Mouse (Mus musculus): Measurements from ENCODE around the gene Txlng. TPM values are rescaled to one million over a fixed set of nuclear protein-coding genes. Genes with fewer than 3 reads are reported as not detected.

Gene Txlng
- total and polyA plus RNA-seq, 2 experiments from 2014 or later, result 10.9 to 18.7 TPM

DNA sequence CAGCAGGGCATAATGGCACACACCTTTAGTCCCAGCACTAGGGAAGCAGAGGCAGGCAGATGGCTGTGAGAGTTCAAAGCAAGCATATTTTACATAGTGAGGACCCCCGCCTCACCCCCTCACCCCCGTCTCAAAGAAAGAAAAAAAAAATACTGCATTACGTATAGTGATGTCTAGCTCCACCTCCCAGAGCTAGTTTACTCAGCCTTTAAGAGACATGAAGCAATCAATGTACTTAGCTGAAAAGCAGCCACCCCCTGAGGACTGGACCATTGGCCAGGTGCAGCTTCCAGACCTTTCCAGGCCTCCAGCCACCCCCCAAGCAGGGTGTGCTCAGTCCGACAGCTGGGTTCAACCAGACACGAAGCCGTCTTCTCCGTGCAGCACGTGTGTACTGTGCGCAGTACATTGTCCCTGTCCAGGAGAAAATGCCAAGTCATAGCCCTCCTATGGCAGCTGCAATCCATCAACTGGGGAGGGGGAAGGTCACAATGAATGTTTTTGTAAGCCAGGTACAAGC is 93.1 kb downstream of the Txlng start:
- 45% methylated on average over 9 of the region's 9 CpGs for WGBS
- H3K27ac ChIP-seq (ENCODE audit: low read depth, low read length), result peak overlapping the region; percentile 85
- H3K36me3 ChIP-seq (ENCODE audit: insufficient read depth), result no peaks in the 10 kb centered on the region
- H3K4me3 ChIP-seq (ENCODE audit: low read depth, low read length), result peak overlapping the region; percentile 37
- TF ChIP-seq CTCF (IDR thresholded peaks at IDR 0.05; ENCODE audit: low read depth), result no peak
- H3K4me2 ChIP-seq (ENCODE audit: low read depth), result peak overlapping the region; percentile 46
- H3K27me3 ChIP-seq (ENCODE audit: insufficient read depth, low read length), result no peaks in the 10 kb centered on the region
- no peaks in the 10 kb centered on the region for H3K4me1 ChIP-seq (ENCODE audit: insufficient read depth)
- DNase-seq (peak; percentile 34), ATAC-seq (peak; percentile 65)
- no peaks in the 10 kb centered on the region for H3K9me3 ChIP-seq (ENCODE audit: low read length)
- peak overlapping the region; percentile 45 for H3K9ac ChIP-seq

GRCm38 (mm10) chrX:162734997-162735929 is 94.0 kb downstream of the Txlng start:
- ATAC-seq, result peak; percentile 94
- peak overlapping the region; percentile 37 for H3K4me3 ChIP-seq (ENCODE audit: low read depth, low read length)

DNA sequence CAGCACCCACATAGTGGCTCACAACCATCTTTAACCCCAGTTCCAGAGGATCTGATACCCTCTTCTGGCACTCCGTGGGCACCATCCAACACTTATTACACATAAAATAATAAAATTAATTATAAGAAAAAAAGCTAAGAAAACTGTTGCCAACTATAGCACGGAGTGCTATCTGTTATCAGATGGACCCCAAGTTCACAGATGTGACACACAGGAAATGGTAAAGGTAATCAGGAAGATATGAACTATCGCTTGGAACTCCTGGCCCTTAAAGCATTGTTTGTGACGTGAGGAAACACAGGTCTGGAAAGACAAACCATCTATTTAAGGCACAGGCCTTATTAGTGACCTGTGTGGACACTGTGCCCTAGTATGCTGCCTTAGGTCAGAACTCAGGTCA is 99.2 kb downstream of the Txlng start:
- no peaks in the 10 kb centered on the region for H3K4me1 ChIP-seq (ENCODE audit: insufficient read depth)
- DNase-seq (no peak), ATAC-seq (no peak)
- H3K4me2 ChIP-seq (ENCODE audit: low read depth), result no peak overlapping the region
- no peaks in the 10 kb centered on the region for H3K27me3 ChIP-seq (ENCODE audit: insufficient read depth, low read length)
- no peaks in the 10 kb centered on the region for H3K36me3 ChIP-seq (ENCODE audit: insufficient read depth)
- whole genome bisulfite sequencing, result 87% methylated on average over 4 of the region's 4 CpGs
- H3K9ac ChIP-seq, result no peak overlapping the region
- TF ChIP-seq CTCF (IDR thresholded peaks at IDR 0.05; ENCODE audit: low read depth), result no peak
- no peaks in the 10 kb centered on the region for H3K9me3 ChIP-seq (ENCODE audit: low read length)
- no peak overlapping the region for H3K27ac ChIP-seq (ENCODE audit: low read depth, low read length)
- H3K4me3 ChIP-seq (ENCODE audit: low read depth, low read length), result no peak overlapping the region

More at GRCm38 (mm10) chrX:162734997-162735929, 94.0 kb downstream of the Txlng start:
- H3K4me1 ChIP-seq (ENCODE audit: insufficient read depth), result no peaks in the 10 kb centered on the region
- H3K4me2 ChIP-seq (ENCODE audit: low read depth), result peak overlapping the region; percentile 46
- no peaks in the 10 kb centered on the region for H3K36me3 ChIP-seq (ENCODE audit: insufficient read depth)
- H3K9me3 ChIP-seq (ENCODE audit: low read length), result no peaks in the 10 kb centered on the region
- TF ChIP-seq CTCF (IDR thresholded peaks at IDR 0.05; ENCODE audit: low read depth), result peak; percentile 67
- H3K27ac ChIP-seq (ENCODE audit: low read depth, low read length), result peak overlapping the region; percentile 85
- no peaks in the 10 kb centered on the region for H3K27me3 ChIP-seq (ENCODE audit: insufficient read depth, low read length)
- H3K9ac ChIP-seq, result peak overlapping the region; percentile 45
- 24% methylated on average over 25 of the region's 25 CpGs for WGBS
- DNase-seq, result peak; percentile 79

MicroRNAs within 50 kb of the gene (microRNA counts, 519-probe panel; counts per million panel counts)
- not detected for microRNA mmu-miR-3473

Small RNAs within 50 kb of the gene (microRNA-seq; reads per million reads assigned to microRNA genes)
- 0 reads per million in 2 experiments for gene Mir3473a

Other genes starting within 250 kb of the Txlng start
- 31.5 and 41.2 TPM in 2 replicates for gene Reps2, start 185.8 kb downstream of the Txlng start, total RNA-seq (2014; rRNA removed)
- gene Reps2, start 185.8 kb downstream of the Txlng start, polyA plus RNA-seq (2015; fragmentation: Nextera tagmentation; extraction: Ambion mirVana), result 3.0 and 5.1 TPM in 2 replicates
- gene Rbbp7, start 69.1 kb downstream of the Txlng start, total RNA-seq (2014; rRNA removed), result 141 and 144 TPM in 2 replicates
- gene Rbbp7, start 69.1 kb downstream of the Txlng start, polyA plus RNA-seq (2015; fragmentation: Nextera tagmentation; extraction: Ambion mirVana), result 223 and 255 TPM in 2 replicates
- gene Syap1, start 59.0 kb upstream of the Txlng start, total RNA-seq (2014; rRNA removed), result 48.2 and 50.5 TPM in 2 replicates
- gene Syap1, start 59.0 kb upstream of the Txlng start, polyA plus RNA-seq (2015; fragmentation: Nextera tagmentation; extraction: Ambion mirVana), result 40.7 and 42.2 TPM in 2 replicates
- gene Ctps2, start 71.8 kb upstream of the Txlng start, total RNA-seq (2014; rRNA removed), result 57.9 and 75.8 TPM in 2 replicates
- gene Ctps2, start 71.8 kb upstream of the Txlng start, polyA plus RNA-seq (2015; fragmentation: Nextera tagmentation; extraction: Ambion mirVana), result 56.4 and 67.1 TPM in 2 replicates
- not detected in 2 replicates for gene S100g, start 135.1 kb upstream of the Txlng start, total RNA-seq (2014; rRNA removed)
- not detected in 2 replicates for gene S100g, start 135.1 kb upstream of the Txlng start, polyA plus RNA-seq (2015; fragmentation: Nextera tagmentation; extraction: Ambion mirVana)

Data from forebrain, postnatal 0 days (tissue).